Mouse (Mus musculus) lung, embryonic 16.5 days (tissue): ENCODE results near the gene Cped1. TPM values are rescaled to one million over a fixed set of nuclear protein-coding genes. Genes with fewer than 3 reads are reported as not detected.

ENCODE experiments used
- ATAC-seq: fragments of 200-750 bp; cut with Nextera tagmentation; 2 replicates; pipeline ENCODE4 v1.8.0; 2017; ENCODE audit warnings: low read depth, mild to moderate bottlenecking, moderate library complexity
- H3K27ac ChIP-seq: fragments of 300-500 bp; sonication (generic); 2 replicates; pipeline ENCODE4 v1.5.1; 2014; ENCODE audit warnings: mild to moderate bottlenecking, control low read depth, low read length
- H3K27me3 ChIP-seq: fragments of 300-500 bp; sonication (generic); 2 replicates; pipeline ENCODE4 v1.6.1; 2014; ENCODE audit warnings: low read depth, low read length, mixed read lengths; ENCODE audit not compliant: control insufficient read depth, insufficient read depth
- H3K36me3 ChIP-seq: fragments of 300-500 bp; sonication (generic); 2 replicates; pipeline ENCODE4 v1.6.1; 2014; ENCODE audit warnings: low read length; ENCODE audit not compliant: control insufficient read depth, insufficient read depth
- H3K4me1 ChIP-seq: fragments of 300-500 bp; sonication (generic); replicated peaks from 2 replicates; pipeline ENCODE4 v1.6.1; 2014; ENCODE audit warnings: low read length, mixed read lengths; ENCODE audit not compliant: control insufficient read depth, insufficient read depth
- H3K4me2 ChIP-seq: fragments of 300-500 bp; sonication (generic); 2 replicates; pipeline ENCODE4 v1.6.1; 2014; ENCODE audit warnings: low read depth, low read length, control low read depth
- H3K4me3 ChIP-seq: fragments of 300-500 bp; sonication (generic); 2 replicates; pipeline ENCODE4 v1.5.1; 2014; ENCODE audit warnings: mild to moderate bottlenecking, low read length, control low read depth
- H3K9ac ChIP-seq: fragments of 300-500 bp; sonication (generic); 2 replicates; pipeline ENCODE4 v1.6.1; 2014; ENCODE audit warnings: low read length, control low read depth
- H3K9me3 ChIP-seq: fragments of 300-500 bp; sonication (generic); 2 replicates; pipeline ENCODE4 v1.6.1; 2016; ENCODE audit warnings: low read length; ENCODE audit not compliant: control insufficient read depth
- WGBS: fragments of 180-500 bp; shearing (Covaris S2); extraction: QIAGEN DNeasy Blood & Tissue Kit; methylation state at CpG from one replicate; pipeline ENCODE4 v1.1.7; 2014; 5-methylcytosine and 5-hydroxymethylcytosine counted together
- polyA plus RNA-seq: library from polyadenylated mRNA; unstranded; fragments of >200 nt; fragmentation: Nextera tagmentation; extraction: Ambion mirVana; gene quantifications from 2 replicates; pipeline ENCODE4 v1.2.1, GENCODE M21; 2015

The Cped1 gene
- polyA plus RNA-seq, 1 experiment from 2014 or later, result 21.9 TPM

DNA sequence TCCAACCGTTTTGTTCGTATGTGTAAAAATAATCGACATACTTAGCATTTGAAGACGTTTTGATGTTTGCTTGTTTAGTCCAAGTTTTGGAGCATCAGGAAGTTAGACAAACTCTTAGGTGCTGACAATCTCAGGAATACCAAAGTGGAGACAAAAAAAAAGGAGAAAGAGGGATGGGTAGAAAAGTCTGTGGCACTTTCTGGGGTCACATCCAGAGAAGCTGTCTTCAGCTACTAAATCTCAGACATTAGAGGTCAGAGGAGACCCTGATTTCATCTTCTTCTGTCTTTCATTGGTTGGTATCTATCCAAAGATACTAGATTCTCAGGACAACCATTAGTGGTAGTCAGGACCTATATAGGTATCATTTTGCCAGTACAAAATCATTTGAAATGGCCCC, 5.4 kb downstream of the Cped1 start:
- no peaks in the 10 kb centered on the region for H3K36me3 ChIP-seq
- peak overlapping the region; percentile 27; the same call in 1 of the 2 replicates for H3K4me2 ChIP-seq
- H3K27me3 ChIP-seq, result no peaks in the 10 kb centered on the region
- no peaks in the 10 kb centered on the region for H3K9me3 ChIP-seq
- no peak overlapping the region for H3K4me3 ChIP-seq
- H3K27ac ChIP-seq, result peak overlapping the region; percentile 55
- H3K9ac ChIP-seq, result no peak overlapping the region
- ATAC-seq, result no peak
- WGBS, result 40% methylated on average over 4 of the region's 4 CpGs
- 0 out of 2 replicates have a peak, but pooled peaks cover 2% of the 10 kb centered on the region for H3K4me1 ChIP-seq

DNA sequence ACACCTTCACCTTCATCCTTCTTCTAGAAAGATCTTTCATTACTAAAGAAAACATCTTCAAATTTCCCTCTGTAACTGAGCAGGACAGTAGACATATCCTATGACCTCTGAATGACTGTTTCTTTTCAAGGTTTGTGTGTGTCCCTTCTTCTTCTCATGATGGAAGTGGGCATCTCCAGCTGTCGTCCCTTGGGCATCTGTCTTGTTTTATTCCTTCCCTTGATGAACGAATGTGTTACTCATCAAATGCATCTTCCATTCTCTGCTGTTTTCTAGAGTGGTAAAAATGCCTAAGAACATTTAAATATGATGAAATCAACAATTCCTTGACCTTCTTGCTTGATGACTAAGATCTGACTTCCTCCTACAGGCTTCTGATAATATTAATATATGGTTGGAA, 7.4 kb downstream of the Cped1 start:
- H3K36me3 ChIP-seq, result no peaks in the 10 kb centered on the region
- ATAC-seq, result no peak
- 88% methylated on average over 2 of the region's 2 CpGs for WGBS
- no peaks in the 10 kb centered on the region for H3K9me3 ChIP-seq
- H3K4me3 ChIP-seq, result no peak overlapping the region
- no peak overlapping the region for H3K9ac ChIP-seq
- no peak overlapping the region for H3K27ac ChIP-seq
- H3K27me3 ChIP-seq, result no peaks in the 10 kb centered on the region
- peaks cover under 1% of the 10 kb centered on the region; the same call in 1 of the 2 replicates for H3K4me1 ChIP-seq
- H3K4me2 ChIP-seq, result no peak overlapping the region

DNA sequence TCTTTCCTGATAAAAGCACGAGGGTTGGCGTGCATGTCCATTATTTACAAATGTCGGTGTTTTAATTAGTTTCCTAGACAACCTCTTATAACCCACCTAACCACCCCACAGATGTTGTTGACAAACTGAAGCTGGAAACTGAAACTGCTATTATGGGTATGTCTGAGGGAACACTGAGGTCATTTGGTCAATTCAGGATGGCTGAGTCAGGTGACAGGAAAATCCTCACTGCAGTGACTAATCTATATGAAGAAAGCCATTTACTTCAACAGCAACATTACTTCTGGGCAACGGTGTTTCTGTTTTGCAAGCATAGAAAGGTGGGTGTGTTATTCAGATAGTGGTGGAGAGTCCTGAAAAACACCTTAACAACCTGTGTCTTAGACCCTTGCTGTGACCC, 12.4 kb downstream of the Cped1 start:
- ATAC-seq, result no peak
- no peaks in the 10 kb centered on the region for H3K36me3 ChIP-seq
- 40% methylated on average over 4 of the region's 4 CpGs for WGBS
- H3K4me1 ChIP-seq, result peaks cover 32% of the 10 kb centered on the region
- no peak overlapping the region for H3K4me2 ChIP-seq
- no peak overlapping the region for H3K4me3 ChIP-seq
- no peak overlapping the region for H3K9ac ChIP-seq
- H3K9me3 ChIP-seq, result no peaks in the 10 kb centered on the region
- no peak overlapping the region for H3K27ac ChIP-seq
- H3K27me3 ChIP-seq, result no peaks in the 10 kb centered on the region

DNA sequence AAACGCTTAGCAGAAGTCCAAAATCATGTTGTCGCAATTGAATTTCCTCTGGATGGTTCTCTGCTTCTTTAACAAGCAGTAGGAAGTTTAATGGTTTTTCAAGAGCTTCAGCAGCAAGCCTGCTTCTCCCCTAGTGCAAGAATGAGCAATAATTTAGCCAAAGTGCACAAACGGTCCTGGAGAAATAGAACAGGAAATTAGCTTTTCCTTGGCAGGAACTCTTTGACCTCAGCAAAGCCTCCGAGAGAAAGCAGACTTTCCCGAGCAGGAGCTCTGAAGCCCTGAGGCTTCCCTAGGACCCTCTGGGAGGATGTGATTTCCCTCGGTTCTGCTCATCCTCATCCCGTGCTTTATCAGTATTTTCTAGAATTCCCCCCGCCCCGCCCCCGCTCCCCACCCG, 13.3 kb downstream of the Cped1 start:
- Histone ChIP-seq H3K27ac (peak overlapping the region; percentile 5; the same call in 1 of the 2 replicates), H3K27me3 (no peaks in the 10 kb centered on the region), H3K4me1 (peaks cover 32% of the 10 kb centered on the region), H3K4me3 (no peak overlapping the region), H3K4me2 (peak overlapping the region; percentile 39), H3K36me3 (no peaks in the 10 kb centered on the region), H3K9me3 (no peaks in the 10 kb centered on the region), H3K9ac (peak overlapping the region; percentile 10; the same call in 1 of the 2 replicates)
- ATAC-seq, result no peak
- 23% methylated on average over 11 of the region's 11 CpGs for WGBS

DNA sequence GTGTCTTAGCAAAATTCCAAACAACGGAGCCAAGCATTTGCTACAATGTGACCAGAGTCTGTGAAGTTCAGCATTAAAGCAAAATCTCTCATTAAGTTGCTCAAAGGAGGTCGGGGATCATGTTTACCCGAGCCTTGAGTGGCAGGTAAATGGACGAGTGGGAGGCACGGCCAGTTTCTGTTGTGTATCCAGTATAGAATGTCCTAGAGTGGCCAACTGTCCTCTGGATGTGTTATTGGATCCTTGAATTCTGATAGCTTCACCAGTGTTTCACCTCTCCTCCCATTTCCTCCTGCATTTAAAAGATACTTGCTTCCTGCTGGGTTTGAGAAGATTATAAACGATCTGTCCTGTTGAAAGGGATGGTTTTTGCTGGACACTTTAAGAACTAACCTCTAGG, 14.4 kb downstream of the Cped1 start:
- Histone ChIP-seq H3K4me3 (no peak overlapping the region), H3K36me3 (no peaks in the 10 kb centered on the region), H3K4me2 (no peak overlapping the region), H3K9me3 (no peaks in the 10 kb centered on the region), H3K27ac (no peak overlapping the region), H3K27me3 (no peaks in the 10 kb centered on the region), H3K4me1 (peaks cover 32% of the 10 kb centered on the region), H3K9ac (no peak overlapping the region)
- no peak for ATAC-seq
- 21% methylated on average over 6 of the region's 6 CpGs for WGBS

DNA sequence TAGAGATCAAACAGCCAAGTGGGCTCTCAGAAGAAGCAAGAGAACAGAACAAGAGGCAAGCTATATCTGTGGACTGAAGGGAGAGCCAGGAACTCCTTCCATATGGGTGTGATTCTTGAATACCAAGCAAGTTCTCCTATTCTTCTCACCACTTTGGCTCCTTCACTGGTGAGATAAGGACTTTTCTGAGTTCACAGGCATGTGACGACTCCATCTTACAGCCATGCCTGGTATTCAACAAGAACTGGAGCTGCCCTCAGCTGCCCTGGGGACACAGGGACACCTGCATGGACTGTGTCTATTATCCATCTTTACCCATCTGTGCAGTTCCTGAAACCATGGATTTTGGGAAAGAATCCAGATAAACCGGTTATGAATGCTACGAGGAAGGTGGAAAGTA, 15.2 kb downstream of the Cped1 start:
- Histone ChIP-seq H3K9ac (no peak overlapping the region), H3K4me3 (no peak overlapping the region), H3K27ac (no peak overlapping the region), H3K4me1 (peaks cover 32% of the 10 kb centered on the region), H3K9me3 (no peaks in the 10 kb centered on the region), H3K36me3 (no peaks in the 10 kb centered on the region), H3K27me3 (no peaks in the 10 kb centered on the region), H3K4me2 (no peak overlapping the region)
- ATAC-seq, result no peak
- 67% methylated on average over 3 of the region's 3 CpGs for WGBS

DNA sequence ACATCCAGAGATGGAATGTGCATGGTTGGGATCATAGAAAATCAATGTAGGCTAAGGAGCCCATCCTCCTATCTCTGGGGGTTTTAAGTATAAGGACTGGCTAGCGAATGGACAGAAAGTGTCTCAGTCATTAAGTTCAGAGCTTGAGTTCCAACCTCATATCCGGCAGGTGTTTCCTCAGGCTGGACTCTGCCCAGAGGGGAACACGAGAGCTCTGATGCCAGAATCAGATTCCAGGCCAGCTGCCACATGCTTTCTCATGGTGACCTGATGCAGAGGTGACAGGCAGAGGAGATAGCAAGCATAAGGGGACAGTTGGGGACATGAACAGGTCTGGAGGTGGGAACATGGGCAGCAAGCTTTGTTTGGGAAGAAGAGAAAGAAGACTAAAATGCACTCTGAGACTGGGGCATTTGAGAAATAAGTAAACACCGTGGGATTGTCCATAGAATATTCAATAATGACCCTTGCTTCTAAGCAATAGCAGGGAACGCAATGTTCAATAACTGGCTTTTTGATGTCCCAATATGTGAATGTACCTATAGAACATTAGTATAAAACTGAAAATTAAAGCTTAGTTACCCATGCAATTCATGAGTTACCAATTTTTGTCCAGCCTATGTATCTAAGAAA, 15.7 kb downstream of the Cped1 start:
- Histone ChIP-seq H3K27me3 (no peaks in the 10 kb centered on the region), H3K4me1 (peaks cover 32% of the 10 kb centered on the region), H3K36me3 (no peaks in the 10 kb centered on the region), H3K9ac (no peak overlapping the region), H3K9me3 (no peaks in the 10 kb centered on the region), H3K4me3 (no peak overlapping the region), H3K27ac (no peak overlapping the region), H3K4me2 (no peak overlapping the region)
- ATAC-seq, result no peak
- WGBS, result 78% methylated on average over 5 of the region's 5 CpGs

DNA sequence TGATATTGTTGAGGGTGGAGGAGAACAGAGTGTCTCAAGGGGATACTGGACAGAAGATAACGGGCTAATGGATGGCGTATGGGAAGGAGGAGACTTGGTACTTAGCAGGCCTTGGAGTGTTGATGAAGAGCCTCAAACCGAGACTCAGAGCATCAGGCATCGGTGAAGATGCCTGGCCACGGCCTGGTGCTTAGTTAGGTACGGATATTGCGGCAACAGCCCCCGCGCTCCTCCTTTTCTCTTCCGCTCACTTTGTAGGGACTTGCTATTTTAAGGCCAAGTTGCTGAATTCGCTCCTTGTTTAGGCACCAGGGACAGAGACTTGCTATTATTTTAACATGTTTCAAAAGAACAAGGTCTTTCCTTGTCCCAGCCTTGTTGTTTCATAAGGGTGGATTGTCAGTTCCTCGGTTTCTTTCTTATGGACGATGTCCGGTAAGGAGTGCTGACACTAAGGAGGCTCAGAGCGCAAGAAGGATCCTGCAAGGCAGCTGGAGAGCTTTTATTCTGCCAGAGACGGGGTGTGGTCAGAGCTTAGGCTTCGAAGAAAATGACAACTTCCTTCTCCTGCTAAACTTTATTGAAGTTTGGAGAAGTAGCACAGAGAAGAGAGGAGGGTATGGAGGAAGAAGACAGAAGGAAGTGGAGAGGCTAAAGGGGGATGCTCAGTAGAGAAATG, 16.9 kb downstream of the Cped1 start:
- no peak overlapping the region for H3K9ac ChIP-seq
- peak; percentile 67 for ATAC-seq
- no peak overlapping the region for H3K4me3 ChIP-seq
- 49% methylated on average over 17 of the region's 17 CpGs for WGBS
- no peaks in the 10 kb centered on the region for H3K27me3 ChIP-seq
- H3K4me2 ChIP-seq, result peak overlapping the region; percentile 12
- H3K27ac ChIP-seq, result peak overlapping the region; percentile 83
- peaks cover 32% of the 10 kb centered on the region for H3K4me1 ChIP-seq
- H3K9me3 ChIP-seq, result no peaks in the 10 kb centered on the region
- H3K36me3 ChIP-seq, result no peaks in the 10 kb centered on the region

DNA sequence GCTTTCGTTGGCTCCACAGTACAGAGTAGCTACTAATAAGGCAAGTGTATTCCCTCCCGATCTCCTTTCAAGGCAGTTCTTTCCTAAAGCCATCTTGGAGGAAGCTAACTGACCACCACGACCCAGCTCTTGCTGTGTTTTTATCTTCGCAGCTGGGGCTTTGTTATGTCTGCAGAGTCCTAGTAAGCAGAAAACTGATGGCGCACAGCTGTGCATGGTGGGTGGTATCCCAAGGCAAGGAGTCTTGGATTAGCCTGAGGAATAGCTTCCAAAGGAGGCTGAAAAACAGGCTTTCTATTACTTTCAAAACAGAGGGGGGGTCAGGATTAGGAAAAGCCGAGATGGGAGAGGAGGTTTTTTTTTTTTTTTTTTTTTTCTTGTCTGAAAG, 17.5 kb downstream of the Cped1 start:
- Histone ChIP-seq H3K4me3 (no peak overlapping the region), H3K27me3 (no peaks in the 10 kb centered on the region), H3K36me3 (no peaks in the 10 kb centered on the region), H3K27ac (peak overlapping the region; percentile 84), H3K4me2 (peak overlapping the region; percentile 31), H3K9ac (no peak overlapping the region), H3K9me3 (no peaks in the 10 kb centered on the region), H3K4me1 (peaks cover 31% of the 10 kb centered on the region)
- ATAC-seq, result peak; percentile 96
- WGBS, result 25% methylated on average over 6 of the region's 6 CpGs
